Mouse (Mus musculus): ENCODE measurements around the gene Sult1e1. TPM values are rescaled to one million over a fixed set of nuclear protein-coding genes. Genes with fewer than 3 reads are reported as not detected.

Sult1e1 gene
- polyA plus RNA-seq, 1 experiment from 2014 or later: 0.10 TPM

GRCm38 (mm10) chr5:87535994-87536644 is 55.3 kb downstream of the Sult1e1 start:
- WGBS: 51% methylated on average over 4 of the region's 4 CpGs
- H3K4me1 ChIP-seq (replicated peaks; ENCODE audit: control insufficient read depth, insufficient read depth): no peaks in the 10 kb centered on the region
- no peak for TF ChIP-seq EP300 (optimal IDR thresholded peaks at IDR 0.05)
- TF ChIP-seq CTCF (IDR thresholded peaks at IDR 0.05; ENCODE audit: low read depth): no peak
- ATAC-seq (ENCODE audit: low FRiP score, low TSS enrichment) (peak; percentile 98), DNase-seq (ENCODE audit: low spot score) (peak; percentile 84)
- no peaks in the 10 kb centered on the region for H3K36me3 ChIP-seq (ENCODE audit: control insufficient read depth, insufficient read depth, low read length)
- H3K27ac ChIP-seq (replicated peaks): peak overlapping the region; percentile 83
- no peak overlapping the region for H3K4me3 ChIP-seq (ENCODE audit: low read depth, low read length)
- H3K27me3 ChIP-seq (ENCODE audit: control insufficient read depth, insufficient read depth, low read length): no peaks in the 10 kb centered on the region
- H3K4me2 ChIP-seq (replicated peaks; ENCODE audit: low read depth): no peak overlapping the region; the same call in 1 of the 2 replicates
- no peaks in the 10 kb centered on the region for H3K9me3 ChIP-seq (ENCODE audit: control insufficient read depth, low read length)
- H3K9ac ChIP-seq (ENCODE audit: low read length): no peak overlapping the region

DNA sequence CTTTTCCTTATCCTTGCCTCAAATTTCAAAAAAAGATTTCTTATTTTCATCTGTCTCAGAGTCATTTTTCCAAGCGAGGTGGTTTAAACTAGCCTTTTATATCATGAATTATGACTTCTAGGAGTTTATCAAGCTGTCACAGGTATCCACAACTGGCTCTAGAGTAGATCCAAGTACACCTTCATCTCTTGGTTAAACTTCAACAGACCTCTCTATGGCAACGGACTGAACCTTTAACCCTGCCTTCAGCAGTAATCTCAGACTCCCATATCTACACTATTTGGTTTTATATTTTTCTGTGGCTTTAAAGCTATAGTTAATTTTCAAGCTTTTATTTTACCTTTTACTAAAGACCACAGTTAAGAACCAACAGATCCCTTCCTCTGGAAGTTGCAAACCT is 59.1 kb downstream of the Sult1e1 start:
- no peaks in the 10 kb centered on the region for H3K4me1 ChIP-seq (replicated peaks; ENCODE audit: control insufficient read depth, insufficient read depth)
- H3K36me3 ChIP-seq (ENCODE audit: control insufficient read depth, insufficient read depth, low read length): no peaks in the 10 kb centered on the region
- no peaks in the 10 kb centered on the region for H3K9me3 ChIP-seq (ENCODE audit: control insufficient read depth, low read length)
- no peak overlapping the region for H3K9ac ChIP-seq (ENCODE audit: low read length)
- 33% methylated on average over 2 of the region's 2 CpGs for WGBS
- peak; percentile 17 for DNase-seq (ENCODE audit: low spot score)
- peak; percentile 72; the same call in 1 of the 2 replicates for ATAC-seq (ENCODE audit: low FRiP score, low TSS enrichment)
- H3K27ac ChIP-seq (replicated peaks): peak overlapping the region; percentile 58
- TF ChIP-seq EP300 (optimal IDR thresholded peaks at IDR 0.05) (no peak), CTCF (IDR thresholded peaks at IDR 0.05; ENCODE audit: low read depth) (no peak)
- no peak overlapping the region; the same call in 1 of the 2 replicates for H3K4me2 ChIP-seq (replicated peaks; ENCODE audit: low read depth)
- H3K27me3 ChIP-seq (ENCODE audit: control insufficient read depth, insufficient read depth, low read length): no peaks in the 10 kb centered on the region
- H3K4me3 ChIP-seq (ENCODE audit: low read depth, low read length): peak overlapping the region; percentile 6; the same call in 1 of the 2 replicates

Small RNAs within 50 kb of the gene (microRNA-seq; reads per million reads assigned to microRNA genes)
- not detected for gene Mir3969

Other genes starting within 250 kb of the Sult1e1 start
- not detected in 2 replicates for gene Ugt2b38, start 167.4 kb downstream of the Sult1e1 start, polyA plus RNA-seq (2015; fragmentation: Nextera tagmentation; extraction: Ambion mirVana)
- gene Ugt2a2, start 109.3 kb downstream of the Sult1e1 start, polyA plus RNA-seq (2015; fragmentation: Nextera tagmentation; extraction: Ambion mirVana): not detected in 2 replicates
- not detected in 2 replicates for gene Gm43638, start 104.8 kb downstream of the Sult1e1 start, polyA plus RNA-seq (2015; fragmentation: Nextera tagmentation; extraction: Ambion mirVana)
- gene Ugt2a1, start 100.7 kb downstream of the Sult1e1 start, polyA plus RNA-seq (2015; fragmentation: Nextera tagmentation; extraction: Ambion mirVana): not detected in 2 replicates
- gene Sult1b1, start 53.4 kb downstream of the Sult1e1 start, polyA plus RNA-seq (2015; fragmentation: Nextera tagmentation; extraction: Ambion mirVana): 79.4 and 79.9 TPM in 2 replicates
- 42.1 and 44.3 TPM in 2 replicates for gene Sult1d1, start 22.6 kb downstream of the Sult1e1 start, polyA plus RNA-seq (2015; fragmentation: Nextera tagmentation; extraction: Ambion mirVana)
- gene Csn1s1, start 74.6 kb upstream of the Sult1e1 start, polyA plus RNA-seq (2015; fragmentation: Nextera tagmentation; extraction: Ambion mirVana): 0.56 and 1.4 TPM in 2 replicates
- gene Csn2, start 108.0 kb upstream of the Sult1e1 start, polyA plus RNA-seq (2015; fragmentation: Nextera tagmentation; extraction: Ambion mirVana): 3.3 and 8.9 TPM in 2 replicates
- gene Csn1s2a, start 183.0 kb upstream of the Sult1e1 start, polyA plus RNA-seq (2015; fragmentation: Nextera tagmentation; extraction: Ambion mirVana): 2.2 and 4.1 TPM in 2 replicates
- 0.17 and 0.23 TPM in 2 replicates for gene Csn1s2b, start 216.5 kb upstream of the Sult1e1 start, polyA plus RNA-seq (2015; fragmentation: Nextera tagmentation; extraction: Ambion mirVana)
- gene Prr27, start 234.1 kb upstream of the Sult1e1 start, polyA plus RNA-seq (2015; fragmentation: Nextera tagmentation; extraction: Ambion mirVana): not detected in 2 replicates

Measured in stomach, postnatal 0 days (tissue).